Mouse (Mus musculus): ENCODE measurements around the gene Mgat4c. TPM values are rescaled to one million over a fixed set of nuclear protein-coding genes. Genes with fewer than 3 reads are reported as not detected.

The Mgat4c gene
- polyA plus RNA-seq (2012; rRNA removed): 0.59 and 0.78 TPM in 2 replicates

GRCm38 (mm10) chr10:101681437-101681912 lies at the start of gene Mgat4c:
Mgat4c (plus strand) TSS chr10:101681487.

Data from central nervous system, embryonic 11.5 days (tissue).